Mouse (Mus musculus) lung, embryonic 14.5 days (tissue): ENCODE measurements at regions not wholly inside any gene's neighbourhood (a gene's known extent, or its start where the extent isn't known, plus 50 kb on each side); places are given as distances from the start of the nearest gene placed in this dataset.

Experiments used
- ATAC-seq: fragments of 200-750 bp; cut with Nextera tagmentation; 2 replicates; pipeline ENCODE4 v1.8.0; 2017; ENCODE audit warnings: mild to moderate bottlenecking, moderate TSS enrichment, moderate library complexity; ENCODE audit not compliant: insufficient read depth
- DNase-seq: peaks from one replicate; pipeline ENCODE4 v3.0.0-alpha.2; 2015
- H3K27ac ChIP-seq: fragments of 300-500 bp; sonication (generic); 2 replicates; pipeline ENCODE4 v1.5.1; 2014; ENCODE audit warnings: low read depth, mild to moderate bottlenecking, moderate library complexity
- H3K27me3 ChIP-seq: fragments of 300-500 bp; sonication (generic); 2 replicates; pipeline ENCODE4 v1.6.1; 2014; ENCODE audit warnings: low read length, control low read depth; ENCODE audit not compliant: insufficient read depth
- H3K36me3 ChIP-seq: fragments of 300-500 bp; sonication (generic); 2 replicates; pipeline ENCODE4 v1.6.1; 2014; ENCODE audit warnings: control low read depth; ENCODE audit not compliant: insufficient read depth
- H3K4me1 ChIP-seq: fragments of 300-500 bp; sonication (generic); 2 replicates; pipeline ENCODE4 v1.6.1; 2014; ENCODE audit warnings: antibody characterized with exemption, control low read depth; ENCODE audit not compliant: insufficient read depth
- H3K4me2 ChIP-seq: fragments of 300-500 bp; sonication (generic); 2 replicates; pipeline ENCODE4 v1.6.1; 2014; ENCODE audit warnings: mild to moderate bottlenecking
- H3K4me3 ChIP-seq: fragments of 300-500 bp; sonication (generic); 2 replicates; pipeline ENCODE4 v1.5.1; 2014; ENCODE audit warnings: low read depth, low read length
- H3K9ac ChIP-seq: fragments of 300-500 bp; sonication (generic); 2 replicates; pipeline ENCODE4 v1.6.1; 2014
- H3K9me3 ChIP-seq: fragments of 300-500 bp; sonication (generic); 2 replicates; pipeline ENCODE4 v1.6.1; 2016; ENCODE audit warnings: low read depth, low read length, control low read depth
- CTCF ChIP-seq: IDR thresholded peaks from 2 replicates; pipeline ENCODE4 v1.5.1; 2016; ENCODE audit warnings: antibody characterized with exemption, low read depth
- WGBS: fragments of 180-500 bp; shearing (Covaris S2); extraction: QIAGEN DNeasy Blood & Tissue Kit; methylation state at CpG from one replicate; pipeline ENCODE4 v1.1.7; 2014; 5-methylcytosine and 5-hydroxymethylcytosine counted together

DNA sequence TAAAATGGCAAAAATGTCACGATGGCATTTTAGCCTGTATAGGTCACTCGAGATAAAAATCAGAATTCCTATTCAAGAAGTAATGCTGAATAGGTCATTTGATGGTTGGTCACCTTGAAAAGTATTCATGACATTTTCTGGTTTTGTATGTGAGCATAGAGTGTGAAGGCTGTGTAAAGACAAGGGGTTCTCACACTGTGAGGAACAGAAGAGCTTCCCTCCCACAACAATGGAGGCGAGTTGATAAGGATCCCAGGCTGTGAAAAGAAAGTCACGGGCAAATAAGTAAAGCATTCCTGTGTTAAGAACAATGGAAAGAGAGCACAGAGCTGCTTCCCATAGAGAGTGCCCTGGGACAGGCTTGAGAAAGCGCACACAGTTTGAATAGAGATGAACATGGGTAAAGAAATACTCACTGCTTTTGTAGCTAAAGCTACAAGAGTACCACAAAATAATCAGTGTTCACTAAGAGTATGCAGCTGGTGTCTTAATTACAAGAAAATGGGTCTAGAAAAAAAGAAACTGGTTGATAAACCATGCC, 418.0 kb downstream of the Htr1b start:
- H3K27me3 ChIP-seq = no peaks in the 10 kb centered on the region
- H3K4me1 ChIP-seq = no peaks in the 10 kb centered on the region
- ATAC-seq = no peak
- H3K9ac ChIP-seq = no peak overlapping the region
- WGBS = 49% methylated on average over 5 of the region's 5 CpGs
- H3K9me3 ChIP-seq = no peaks in the 10 kb centered on the region
- H3K36me3 ChIP-seq = no peaks in the 10 kb centered on the region
- H3K27ac ChIP-seq = no peak overlapping the region
- TF ChIP-seq CTCF = no peak
- H3K4me2 ChIP-seq = no peak overlapping the region
- H3K4me3 ChIP-seq = no peak overlapping the region
- DNase-seq = no peak

GRCm38 (mm10) chr9:81214692-81215091, 418.9 kb downstream of the Htr1b start:
- ATAC-seq (no peak), DNase-seq (no peak)
- 71% methylated on average over 5 of the region's 5 CpGs for WGBS
- no peaks in the 10 kb centered on the region for H3K27me3 ChIP-seq
- TF ChIP-seq CTCF = no peak
- no peak overlapping the region for H3K4me2 ChIP-seq
- H3K4me3 ChIP-seq = no peak overlapping the region
- H3K9me3 ChIP-seq = no peaks in the 10 kb centered on the region
- H3K9ac ChIP-seq = no peak overlapping the region
- H3K4me1 ChIP-seq = no peaks in the 10 kb centered on the region
- H3K36me3 ChIP-seq = no peaks in the 10 kb centered on the region
- H3K27ac ChIP-seq = no peak overlapping the region

DNA sequence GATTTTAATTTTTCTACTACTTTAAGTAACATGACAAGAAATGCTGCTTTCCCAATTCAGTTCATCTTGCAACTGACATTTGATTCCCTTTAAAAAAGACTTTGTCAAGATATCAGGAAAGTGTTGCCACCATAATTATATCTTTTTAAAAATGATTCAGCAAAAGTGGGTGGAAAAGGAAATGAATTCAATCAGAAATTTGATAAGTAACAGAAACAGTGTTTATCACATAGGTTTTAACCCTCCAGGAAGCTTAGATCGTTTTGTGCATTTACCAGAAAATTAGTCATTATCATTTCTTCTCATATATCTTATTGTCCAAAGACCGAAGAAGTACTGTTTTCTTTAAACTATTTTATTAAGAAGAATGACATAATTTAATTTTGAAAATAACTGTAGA, 441.0 kb downstream of the Htr1b start:
- H3K36me3 ChIP-seq = no peaks in the 10 kb centered on the region
- no peaks in the 10 kb centered on the region for H3K9me3 ChIP-seq
- no peak overlapping the region for H3K4me2 ChIP-seq
- H3K9ac ChIP-seq = no peak overlapping the region
- 62% methylated on average over 2 of the region's 2 CpGs for WGBS
- no peak overlapping the region for H3K4me3 ChIP-seq
- no peak for ATAC-seq
- H3K27me3 ChIP-seq = no peaks in the 10 kb centered on the region
- no peak overlapping the region for H3K27ac ChIP-seq
- DNase-seq = no peak
- no peaks in the 10 kb centered on the region for H3K4me1 ChIP-seq
- no peak for TF ChIP-seq CTCF
